Mouse (Mus musculus): ENCODE measurements around the gene Ttc23. TPM values are rescaled to one million over a fixed set of nuclear protein-coding genes. Genes with fewer than 3 reads are reported as not detected.
A peak's percentile ranks its signal among the peaks of the same experiment; 100 is the strongest.

The Ttc23 gene
- polyA plus RNA-seq, 1 experiment from 2014 or later = 32.3 TPM

GRCm38 (mm10) chr7:67686545-67686944 is 39.3 kb downstream of the Ttc23 start:
- ATAC-seq (ENCODE audit: low FRiP score) = no peak

GRCm38 (mm10) chr7:67688281-67688680 is 41.1 kb downstream of the Ttc23 start:
- Histone ChIP-seq H3K27ac (no peak overlapping the region), H3K4me1 (no peaks in the 10 kb centered on the region), H3K9ac (no peak overlapping the region), H3K9me3 (no peaks in the 10 kb centered on the region), H3K36me3 (replicated peaks) (peaks cover 25% of the 10 kb centered on the region), H3K4me3 (replicated peaks) (no peak overlapping the region), H3K4me2 (no peak overlapping the region), H3K27me3 (no peaks in the 10 kb centered on the region)
- 48% methylated on average over 3 of the region's 3 CpGs for WGBS
- no peak for ATAC-seq (ENCODE audit: low FRiP score)

More at GRCm38 (mm10) chr7:67686545-67686944, 39.3 kb downstream of the Ttc23 start:
- Histone ChIP-seq H3K9me3 (no peaks in the 10 kb centered on the region), H3K4me3 (replicated peaks) (no peak overlapping the region), H3K4me1 (no peaks in the 10 kb centered on the region), H3K27me3 (no peaks in the 10 kb centered on the region), H3K9ac (no peak overlapping the region), H3K36me3 (replicated peaks) (peaks cover 30% of the 10 kb centered on the region), H3K27ac (no peak overlapping the region), H3K4me2 (no peak overlapping the region)
- WGBS = 95% methylated on average over 3 of the region's 3 CpGs

GRCm38 (mm10) chr7:67689793-67690192 is 42.6 kb downstream of the Ttc23 start:
- H3K4me3 ChIP-seq (replicated peaks) = no peak overlapping the region
- no peak overlapping the region for H3K4me2 ChIP-seq
- H3K27me3 ChIP-seq = no peaks in the 10 kb centered on the region
- no peak overlapping the region for H3K27ac ChIP-seq
- no peak for ATAC-seq (ENCODE audit: low FRiP score)
- H3K9ac ChIP-seq = no peak overlapping the region
- H3K4me1 ChIP-seq = no peaks in the 10 kb centered on the region
- 80% methylated on average over 7 of the region's 7 CpGs for WGBS
- peaks cover 20% of the 10 kb centered on the region for H3K36me3 ChIP-seq (replicated peaks)
- no peaks in the 10 kb centered on the region for H3K9me3 ChIP-seq

- H3K4me3 ChIP-seq (replicated peaks) = no peak overlapping the region
- H3K27me3 ChIP-seq = no peaks in the 10 kb centered on the region
- peaks cover 10% of the 10 kb centered on the region; the same call in 1 of the 2 replicates for H3K36me3 ChIP-seq (replicated peaks)
- no peak overlapping the region for H3K27ac ChIP-seq
- WGBS = 83% methylated on average over 6 of the region's 6 CpGs
- H3K9ac ChIP-seq = no peak overlapping the region
- no peak overlapping the region for H3K4me2 ChIP-seq
- no peaks in the 10 kb centered on the region for H3K9me3 ChIP-seq
- ATAC-seq (ENCODE audit: low FRiP score) = no peak
- H3K4me1 ChIP-seq = no peaks in the 10 kb centered on the region
These were observed 43.8 kb downstream of the Ttc23 start for GRCm38 (mm10) chr7:67691036-67691435.

- Histone ChIP-seq H3K4me2 (no peak overlapping the region), H3K9ac (no peak overlapping the region), H3K36me3 (replicated peaks) (peaks cover 10% of the 10 kb centered on the region; the same call in 1 of the 2 replicates), H3K4me3 (replicated peaks) (no peak overlapping the region), H3K27me3 (no peaks in the 10 kb centered on the region), H3K9me3 (no peaks in the 10 kb centered on the region), H3K4me1 (no peaks in the 10 kb centered on the region), H3K27ac (no peak overlapping the region)
- no peak for ATAC-seq (ENCODE audit: low FRiP score)
- 89% methylated on average over 3 of the region's 3 CpGs for WGBS
These were observed 44.9 kb downstream of the Ttc23 start for GRCm38 (mm10) chr7:67692141-67692540.

- WGBS = 91% methylated on average over 23 of the region's 23 CpGs
These were observed 45.8 kb downstream of the Ttc23 start for GRCm38 (mm10) chr7:67692791-67693538.

GRCm38 (mm10) chr7:67695906-67696305 is 48.7 kb downstream of the Ttc23 start:
- 93% methylated on average over 7 of the region's 7 CpGs for WGBS
- peaks cover 12% of the 10 kb centered on the region for H3K36me3 ChIP-seq (replicated peaks)
- no peak for ATAC-seq (ENCODE audit: low FRiP score)

More at GRCm38 (mm10) chr7:67692791-67693538, 45.8 kb downstream of the Ttc23 start:
- no peak for ATAC-seq (ENCODE audit: low FRiP score)
- Histone ChIP-seq H3K9ac (no peak overlapping the region), H3K27ac (no peak overlapping the region), H3K4me3 (replicated peaks) (no peak overlapping the region), H3K4me1 (no peaks in the 10 kb centered on the region), H3K4me2 (no peak overlapping the region), H3K36me3 (replicated peaks) (peaks cover 10% of the 10 kb centered on the region; the same call in 1 of the 2 replicates), H3K27me3 (no peaks in the 10 kb centered on the region), H3K9me3 (no peaks in the 10 kb centered on the region)

GRCm38 (mm10) chr7:67697892-67698630 is 50.9 kb downstream of the Ttc23 start:
- Histone ChIP-seq H3K4me2 (no peak overlapping the region), H3K36me3 (replicated peaks) (peaks cover 17% of the 10 kb centered on the region), H3K4me1 (no peaks in the 10 kb centered on the region; the same call in 1 of the 2 replicates), H3K9ac (no peak overlapping the region), H3K4me3 (replicated peaks) (no peak overlapping the region), H3K27me3 (no peaks in the 10 kb centered on the region), H3K9me3 (no peaks in the 10 kb centered on the region), H3K27ac (no peak overlapping the region)
- no peak for ATAC-seq (ENCODE audit: low FRiP score)
- WGBS = 94% methylated on average over 28 of the region's 28 CpGs

More at GRCm38 (mm10) chr7:67695906-67696305, 48.7 kb downstream of the Ttc23 start:
- no peaks in the 10 kb centered on the region for H3K4me1 ChIP-seq
- no peak overlapping the region for H3K27ac ChIP-seq
- no peaks in the 10 kb centered on the region for H3K9me3 ChIP-seq
- H3K9ac ChIP-seq = no peak overlapping the region
- H3K27me3 ChIP-seq = no peaks in the 10 kb centered on the region
- H3K4me3 ChIP-seq (replicated peaks) = no peak overlapping the region
- H3K4me2 ChIP-seq = no peak overlapping the region

- Histone ChIP-seq H3K27me3 (no peaks in the 10 kb centered on the region), H3K4me2 (no peak overlapping the region), H3K9me3 (no peaks in the 10 kb centered on the region), H3K36me3 (replicated peaks) (peaks cover 20% of the 10 kb centered on the region), H3K4me1 (no peaks in the 10 kb centered on the region; the same call in 1 of the 2 replicates), H3K9ac (no peak overlapping the region), H3K27ac (no peak overlapping the region), H3K4me3 (replicated peaks) (no peak overlapping the region)
- no peak for ATAC-seq (ENCODE audit: low FRiP score)
- 95% methylated on average over 4 of the region's 4 CpGs for WGBS
These were observed 52.1 kb downstream of the Ttc23 start for GRCm38 (mm10) chr7:67699301-67699700.

GRCm38 (mm10) chr7:67700846-67701245 is 53.6 kb downstream of the Ttc23 start:
- Histone ChIP-seq H3K36me3 (replicated peaks) (peaks cover 22% of the 10 kb centered on the region), H3K9me3 (no peaks in the 10 kb centered on the region), H3K4me2 (no peak overlapping the region), H3K27me3 (no peaks in the 10 kb centered on the region), H3K27ac (no peak overlapping the region), H3K4me1 (no peaks in the 10 kb centered on the region; the same call in 1 of the 2 replicates), H3K9ac (no peak overlapping the region), H3K4me3 (replicated peaks) (no peak overlapping the region)
- peak; percentile 44; the same call in 1 of the 2 replicates for ATAC-seq (ENCODE audit: low FRiP score)

- no peaks in the 10 kb centered on the region; the same call in 1 of the 2 replicates for H3K4me1 ChIP-seq
- H3K4me3 ChIP-seq (replicated peaks) = no peak overlapping the region
- H3K27ac ChIP-seq = no peak overlapping the region
- H3K9me3 ChIP-seq = no peaks in the 10 kb centered on the region
- no peaks in the 10 kb centered on the region for H3K27me3 ChIP-seq
- H3K9ac ChIP-seq = no peak overlapping the region
- H3K4me2 ChIP-seq = no peak overlapping the region
- no peak for ATAC-seq (ENCODE audit: low FRiP score)
- WGBS = 77% methylated on average over 17 of the region's 17 CpGs
- peaks cover 22% of the 10 kb centered on the region for H3K36me3 ChIP-seq (replicated peaks)
These were observed 54.2 kb downstream of the Ttc23 start for GRCm38 (mm10) chr7:67701252-67701914.

GRCm38 (mm10) chr7:67708160-67708559 is 61.0 kb downstream of the Ttc23 start:
- Histone ChIP-seq H3K27me3 (no peaks in the 10 kb centered on the region), H3K9me3 (no peaks in the 10 kb centered on the region), H3K4me2 (no peak overlapping the region), H3K36me3 (replicated peaks) (peaks cover 41% of the 10 kb centered on the region), H3K4me1 (no peaks in the 10 kb centered on the region), H3K9ac (no peak overlapping the region), H3K27ac (no peak overlapping the region), H3K4me3 (replicated peaks) (no peak overlapping the region)
- 81% methylated on average over 6 of the region's 6 CpGs for WGBS
- ATAC-seq (ENCODE audit: low FRiP score) = no peak
